Mouse (Mus musculus) hindbrain, embryonic 14.5 days (tissue): Measurements from ENCODE around the gene Fthl17b. TPM values are rescaled to one million over a fixed set of nuclear protein-coding genes. Genes with fewer than 3 reads are reported as not detected.

Source experiments
- polyA plus RNA-seq: library from polyadenylated mRNA; unstranded; fragments of >200 nt; fragmentation: Nextera tagmentation; extraction: Ambion mirVana; gene quantifications from 2 replicates; pipeline ENCODE4 v1.2.1, GENCODE M21; 2014

The Fthl17b gene
- polyA plus RNA-seq, 1 experiment from 2014 or later = not detected

Other genes starting within 250 kb of the Fthl17b start
- not detected in 2 replicates for gene Ssx9, start 214.5 kb downstream of the Fthl17b start, polyA plus RNA-seq
- not detected in 2 replicates for gene Ssxb5, start 159.3 kb downstream of the Fthl17b start, polyA plus RNA-seq
- not detected in 2 replicates for gene Gm6592, start 119.0 kb downstream of the Fthl17b start, polyA plus RNA-seq
- not detected in 2 replicates for gene Gm5751, start 88.7 kb downstream of the Fthl17b start, polyA plus RNA-seq
- gene B630019K06Rik, start 70.6 kb downstream of the Fthl17b start, polyA plus RNA-seq = 39.1 and 40.7 TPM in 2 replicates
- gene Fthl17c, start 13.6 kb upstream of the Fthl17b start, polyA plus RNA-seq = not detected in 2 replicates
- gene Fthl17d, start 23.8 kb upstream of the Fthl17b start, polyA plus RNA-seq = not detected in 2 replicates
- gene Fthl17e, start 70.5 kb upstream of the Fthl17b start, polyA plus RNA-seq = not detected in 2 replicates
- not detected in 2 replicates for gene Fthl17f, start 100.0 kb upstream of the Fthl17b start, polyA plus RNA-seq
- not detected in 2 replicates for gene 4930402K13Rik, start 141.6 kb upstream of the Fthl17b start, polyA plus RNA-seq
- gene Lancl3, start 236.9 kb upstream of the Fthl17b start, polyA plus RNA-seq = 4.0 and 4.1 TPM in 2 replicates